Mouse (Mus musculus): ENCODE results near the gene Zscan12.

DNA sequence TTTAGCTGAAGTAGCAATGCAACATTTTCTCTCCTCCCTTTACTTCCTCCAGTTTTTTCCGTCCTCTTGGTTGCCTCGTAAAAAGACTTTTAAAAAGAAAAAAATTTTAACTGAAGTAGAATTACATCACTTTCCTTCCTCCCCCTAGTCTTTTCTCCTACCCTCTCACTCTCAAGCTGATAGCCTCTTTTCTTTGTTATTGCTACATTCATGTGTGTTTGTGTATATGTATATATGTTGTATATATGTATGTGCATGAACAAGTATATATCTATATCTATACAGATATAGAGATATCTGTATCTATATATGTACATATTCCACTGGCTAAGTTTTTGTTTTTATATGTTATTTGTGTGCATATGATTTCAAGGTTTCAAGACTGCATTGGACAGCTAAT, 40.2 kb downstream of the Zscan12 start:
- no peak for TF ChIP-seq CTCF (conservative IDR thresholded peaks at IDR 0.05; ENCODE audit: low read length)
- TF ChIP-seq NANOG (IDR thresholded peaks at IDR 0.05; ENCODE audit: borderline replicate concordance, low read length): no peak
